Mouse (Mus musculus) kidney, adult 9 months (tissue): Measurements from ENCODE around the gene Asxl1.

Experiments
- DNase-seq: peaks from one replicate; pipeline ENCODE4 v3.0.0; 2022

Asxl1 gene

DNA sequence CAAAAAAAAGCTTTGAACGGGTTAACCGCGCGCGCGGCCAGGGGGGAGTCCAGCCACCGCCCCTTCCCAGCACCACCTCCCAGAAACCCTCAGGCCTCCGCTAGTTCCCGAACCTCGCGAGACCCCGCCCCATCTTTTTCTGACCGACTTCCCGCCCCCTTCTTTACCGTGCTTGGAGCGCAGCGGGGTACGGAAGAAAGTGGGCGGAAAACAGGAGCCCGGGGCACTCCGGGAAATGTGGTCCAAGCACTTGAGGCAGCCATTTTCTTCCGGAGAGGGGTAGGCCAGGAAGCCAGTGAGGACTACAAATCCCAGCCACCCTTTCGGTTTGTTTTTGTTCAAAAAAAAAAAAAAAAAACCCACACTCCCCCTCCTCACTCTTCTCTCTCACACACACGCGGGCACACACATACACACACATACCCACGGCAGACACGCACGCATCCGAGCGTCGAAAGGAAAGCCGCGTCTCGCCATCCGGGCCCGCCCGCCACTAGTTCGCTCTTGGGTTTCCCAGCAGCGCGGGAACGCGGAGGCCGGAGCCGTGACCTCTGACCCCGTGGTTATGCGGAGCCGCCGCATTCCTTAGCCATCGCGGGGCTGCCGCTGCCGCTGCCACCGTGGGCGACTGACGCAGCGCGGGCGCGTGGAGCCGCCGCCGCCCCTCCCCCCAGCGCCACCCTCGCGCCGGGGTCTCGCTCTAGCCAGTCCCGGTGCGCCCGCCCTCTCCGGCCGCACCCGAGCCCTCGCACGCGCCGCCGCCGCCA is at the start of gene Asxl1:
TSS of gene Asxl1 (plus strand) at position 376 of the 767 bp plus-strand sequence.
- DNase-seq: peak; percentile 98

DNA sequence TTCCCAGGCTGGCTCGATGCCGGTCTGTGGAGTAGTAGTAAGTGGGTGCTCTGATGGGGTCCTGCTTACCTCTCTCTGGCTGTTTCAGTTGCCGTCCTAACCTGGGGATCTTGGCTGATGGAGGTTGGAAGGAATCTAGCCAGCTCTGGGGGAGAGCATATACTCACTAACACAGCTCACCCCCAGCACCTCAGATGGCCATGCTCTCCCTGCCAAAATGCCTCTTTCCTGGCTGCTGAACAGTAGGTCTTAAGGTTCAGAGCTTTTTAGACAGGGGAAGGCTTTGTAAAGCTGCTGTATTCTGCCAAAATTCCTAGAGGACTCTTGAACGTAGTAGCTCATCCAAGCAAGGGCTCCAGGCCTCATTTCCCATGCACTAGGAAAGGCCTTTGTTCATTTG is 47.9 kb upstream of the Asxl1 start:
- DNase-seq: no peak

DNA sequence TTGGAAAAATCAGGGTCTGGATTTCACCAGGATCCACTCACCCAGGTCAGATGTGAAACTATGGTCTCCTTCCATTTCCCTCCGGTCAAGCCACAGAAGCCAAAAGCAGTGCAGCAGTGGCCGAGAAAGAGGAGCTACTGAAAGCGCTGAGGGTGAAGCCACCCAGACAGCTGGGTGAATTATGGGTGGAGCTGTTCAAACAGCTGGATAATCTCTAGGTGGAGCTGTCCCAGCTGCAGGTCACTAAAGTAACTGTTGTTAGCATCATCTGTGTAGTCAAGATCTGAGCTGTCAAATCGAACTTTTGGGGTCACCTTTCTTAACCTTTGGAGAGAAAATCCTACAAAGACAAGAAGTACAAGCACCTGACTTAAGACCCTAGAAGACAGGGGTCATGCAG is 47.2 kb upstream of the Asxl1 start:
- no peak for DNase-seq

DNA sequence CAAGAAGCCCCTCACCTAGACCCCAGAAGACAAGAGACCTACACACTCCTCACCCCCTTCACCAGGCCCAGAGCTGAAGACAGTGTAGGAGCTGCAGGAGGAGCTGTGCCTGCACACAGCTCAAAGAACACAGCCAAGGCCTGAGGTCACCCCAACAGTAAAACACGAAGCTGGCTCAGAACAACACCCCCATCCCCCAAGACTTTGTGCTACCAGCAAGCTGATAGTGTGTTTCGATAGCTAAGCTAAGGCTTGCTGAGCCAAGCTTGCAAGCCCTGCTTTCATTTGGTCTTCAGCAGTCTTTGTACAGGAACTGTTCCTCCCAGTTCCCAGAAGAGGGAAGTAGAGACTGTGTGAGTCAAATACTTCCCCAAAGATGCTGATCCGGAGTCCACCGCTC is 46.8 kb upstream of the Asxl1 start:
- peak; percentile 27 for DNase-seq

- DNase-seq: no peak
These were observed 44.5 kb upstream of the Asxl1 start for GRCm38 (mm10) chr2:153301123-153301522.

DNA sequence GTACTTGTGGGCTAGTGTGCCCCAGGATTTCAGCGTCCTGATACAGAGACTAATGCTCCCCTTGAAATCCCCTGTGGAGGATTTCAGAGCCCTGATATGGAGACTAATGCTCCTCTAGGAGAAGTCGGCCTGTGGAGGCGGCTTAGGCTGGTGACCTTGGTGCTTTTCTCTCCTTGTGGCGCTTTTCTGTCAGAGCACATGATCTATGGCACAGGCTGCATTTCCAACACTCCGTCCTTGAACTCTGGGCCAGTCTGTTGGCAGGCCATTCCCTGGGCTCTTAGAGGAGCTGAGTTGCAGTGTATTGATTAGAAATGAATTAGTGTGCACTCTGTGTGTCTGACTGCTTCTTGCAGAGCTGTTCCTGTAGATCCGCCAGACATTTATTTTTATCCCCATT is 40.4 kb upstream of the Asxl1 start:
- peak; percentile 31 for DNase-seq

GRCm38 (mm10) chr2:153308586-153308985 is 37.0 kb upstream of the Asxl1 start:
- DNase-seq: no peak

DNA sequence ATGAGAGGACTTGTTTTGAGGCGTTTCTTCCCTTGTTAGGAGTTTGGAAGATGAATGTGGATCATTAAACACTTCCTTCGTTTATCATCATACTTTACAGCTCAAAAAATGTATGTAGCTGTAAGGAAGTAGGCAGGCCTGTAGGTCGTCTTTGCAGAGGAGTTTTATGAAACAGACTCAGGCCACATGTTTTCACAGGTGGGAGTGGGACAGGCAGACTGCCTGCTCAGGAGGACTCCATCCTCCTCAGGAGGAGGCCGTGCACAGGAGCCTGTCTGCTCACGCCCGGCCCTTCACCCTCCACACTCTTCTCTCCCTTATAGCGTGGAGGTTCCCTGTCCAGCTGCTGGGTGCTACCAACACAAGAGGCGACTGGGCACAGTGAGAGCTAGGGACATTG is 36.5 kb upstream of the Asxl1 start:
- no peak for DNase-seq

- DNase-seq: no peak
These were observed 35.4 kb upstream of the Asxl1 start for GRCm38 (mm10) chr2:153310228-153310627.

GRCm38 (mm10) chr2:153312884-153313283 is 32.7 kb upstream of the Asxl1 start:
- DNase-seq: no peak

DNA sequence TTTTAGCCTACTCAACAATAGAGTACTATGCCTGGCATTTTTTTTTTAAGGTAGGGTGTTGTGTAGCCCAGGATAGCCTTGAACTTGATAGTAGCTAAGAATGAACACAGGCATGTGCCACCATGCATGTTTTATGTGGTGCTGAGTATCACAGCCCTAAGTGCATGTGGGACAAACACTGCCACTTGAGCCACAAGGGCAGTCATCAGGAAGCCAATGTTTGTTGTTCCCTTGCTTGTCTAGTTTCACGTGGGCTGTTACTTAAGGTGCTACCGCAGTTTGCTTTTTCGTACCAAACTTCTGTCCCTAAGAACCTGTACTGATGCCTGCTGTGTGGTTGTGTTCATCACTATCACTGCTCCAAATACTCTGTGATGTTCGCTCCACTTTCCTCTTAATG is 27.2 kb upstream of the Asxl1 start:
- no peak for DNase-seq

DNA sequence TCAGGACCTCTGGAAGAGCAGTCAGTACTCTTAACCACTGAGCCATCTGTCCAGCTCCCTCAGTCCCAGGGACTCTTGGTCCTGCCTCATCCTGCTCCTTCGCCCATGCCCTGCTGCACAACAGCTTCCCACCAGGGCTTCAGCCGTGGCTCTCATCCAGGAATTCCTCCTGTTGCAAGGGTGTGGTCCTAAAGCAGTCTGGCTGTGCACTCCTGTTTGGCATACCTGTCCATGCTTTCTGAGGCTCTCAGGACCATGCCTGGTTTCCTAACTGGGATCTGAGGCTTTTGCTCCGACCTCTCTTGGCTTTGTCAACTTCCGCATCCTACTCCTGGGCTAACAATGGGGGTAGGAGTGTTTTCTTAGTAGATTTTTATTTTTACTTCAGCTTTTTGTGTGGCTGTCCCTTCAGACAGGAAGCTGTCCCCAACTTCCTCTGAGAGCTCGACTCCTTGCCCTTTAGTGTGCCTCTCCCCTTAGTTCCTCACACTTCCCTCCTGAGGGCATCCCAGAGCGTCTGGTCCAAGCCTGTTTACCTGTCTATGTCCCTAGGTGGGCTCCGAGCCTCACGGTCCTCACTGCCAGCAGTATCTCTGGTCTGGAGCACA is 26.5 kb upstream of the Asxl1 start:
- DNase-seq: no peak

DNA sequence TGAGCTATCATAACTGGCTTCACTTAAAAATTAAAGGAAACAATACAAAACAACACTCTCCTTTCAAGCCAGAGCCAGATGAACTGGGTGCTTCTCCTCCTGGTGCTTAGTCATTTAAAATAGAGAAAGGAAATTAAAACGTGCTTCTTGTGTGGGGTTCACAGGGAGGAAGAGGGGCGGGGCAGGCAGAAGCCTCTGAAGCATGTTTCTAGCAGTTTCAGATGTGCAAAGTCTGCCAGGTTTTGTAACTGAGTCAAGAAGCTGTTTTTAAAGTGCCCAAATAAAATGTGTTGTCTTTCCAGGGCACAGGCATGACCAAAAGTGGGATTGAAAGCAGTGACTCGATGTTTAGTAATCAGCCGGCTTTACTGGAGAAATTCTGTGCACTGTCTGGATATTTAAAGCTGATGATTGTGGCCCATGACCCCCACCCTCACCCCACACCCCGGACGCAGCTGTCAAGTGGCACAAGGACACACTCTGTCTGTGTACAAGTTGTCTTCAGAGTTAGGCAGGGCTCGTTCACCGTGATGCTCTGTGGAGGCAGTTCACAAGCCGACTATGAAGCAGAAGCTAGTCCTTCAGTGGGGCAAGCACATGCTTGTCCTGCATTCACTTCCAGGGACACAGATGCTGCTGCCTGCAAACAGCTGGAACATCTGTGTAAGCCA is 19.8 kb upstream of the Asxl1 start:
- no peak for DNase-seq

- DNase-seq: no peak
These were observed 13.4 kb upstream of the Asxl1 start for GRCm38 (mm10) chr2:153332271-153332670.

GRCm38 (mm10) chr2:153332981-153333380 is 12.6 kb upstream of the Asxl1 start:
- DNase-seq: no peak

GRCm38 (mm10) chr2:153333822-153334232 is 11.8 kb upstream of the Asxl1 start:
- DNase-seq: peak; percentile 64

GRCm38 (mm10) chr2:153334281-153334680 is 11.3 kb upstream of the Asxl1 start:
- no peak for DNase-seq

DNA sequence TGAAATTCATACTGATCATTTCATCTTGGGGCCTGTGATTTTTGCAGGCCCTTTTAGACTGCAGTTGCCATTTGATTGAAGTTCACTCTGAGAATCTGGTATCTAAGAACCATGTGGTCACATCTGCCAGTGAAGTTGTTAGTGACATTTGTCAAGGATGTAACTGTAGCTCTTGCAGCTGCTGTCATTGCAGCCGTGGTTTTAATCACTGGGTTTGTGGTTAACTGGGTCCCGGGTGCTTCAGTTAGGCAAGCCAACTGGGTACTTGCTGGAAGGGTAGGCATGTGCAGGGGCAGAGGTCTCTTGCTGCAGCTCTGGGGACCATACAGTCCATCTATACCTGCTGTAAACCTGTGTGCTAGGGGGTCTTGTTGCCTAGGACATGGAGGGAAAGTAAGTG is 9.5 kb upstream of the Asxl1 start:
- no peak for DNase-seq

DNA sequence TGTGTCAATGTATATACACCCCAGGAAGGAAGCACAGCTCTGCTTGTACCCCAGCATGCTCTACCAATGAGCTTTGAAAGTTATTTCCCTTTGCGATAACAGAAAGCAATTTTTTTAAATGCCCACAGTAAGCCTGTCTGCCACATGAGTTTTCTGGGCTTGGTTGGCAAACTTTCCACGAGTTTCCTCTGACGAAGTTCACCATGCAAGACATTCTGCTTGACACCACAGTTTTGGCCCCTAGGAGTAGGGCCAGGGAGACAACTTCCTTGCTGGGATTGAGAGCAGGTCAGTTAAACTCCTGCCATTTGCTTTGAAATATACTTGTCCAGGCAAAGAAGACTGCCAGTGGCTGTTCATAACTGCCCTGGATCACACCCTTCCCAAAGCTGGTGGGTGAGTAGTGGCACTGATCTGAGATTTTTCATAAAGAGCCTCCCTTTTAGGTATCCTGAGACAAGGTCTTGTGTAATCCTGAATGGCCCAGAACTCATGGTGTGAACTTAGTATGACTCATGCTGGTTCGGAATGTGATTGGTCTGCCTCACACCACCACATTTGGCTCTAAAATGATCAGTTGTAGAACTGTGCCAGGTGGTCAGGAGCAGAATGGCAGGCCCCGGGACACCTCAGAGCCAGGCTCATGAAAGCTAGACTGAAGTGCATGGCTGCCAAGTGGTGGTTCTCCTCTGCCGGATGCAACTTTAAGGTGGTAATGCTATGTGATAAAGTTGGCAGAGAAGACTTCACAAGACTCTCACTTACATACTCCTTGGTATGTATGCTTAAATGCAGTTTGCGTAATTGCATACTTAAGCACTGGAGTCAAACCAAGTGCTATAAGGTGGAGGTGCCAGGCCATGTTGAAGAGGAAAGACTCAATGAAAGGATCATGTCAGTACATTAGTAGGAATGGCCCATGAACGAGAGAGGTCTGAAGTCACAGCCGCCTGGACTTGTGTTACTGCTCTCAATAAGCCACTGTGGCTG is 7.0 kb upstream of the Asxl1 start:
- no peak for DNase-seq

DNA sequence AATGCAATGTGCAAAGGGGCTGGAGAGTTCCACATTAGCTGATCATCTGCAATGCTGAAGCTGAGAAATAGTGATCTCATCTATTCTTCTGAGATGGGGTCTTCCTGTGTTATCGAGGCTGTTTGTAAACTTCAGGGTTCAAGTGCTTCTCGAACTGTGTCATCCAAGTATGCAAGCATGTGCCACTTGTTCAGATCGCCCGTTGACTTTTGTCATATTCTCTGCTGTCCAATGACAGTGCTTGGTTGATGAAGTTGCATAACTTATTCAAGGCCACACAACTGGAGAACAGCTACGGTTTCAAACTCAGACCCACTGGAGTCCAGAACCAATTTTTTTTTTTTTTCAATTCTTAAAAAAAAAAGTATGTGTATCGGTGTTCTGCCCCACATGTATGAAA is 3.5 kb upstream of the Asxl1 start:
- no peak for DNase-seq

DNA sequence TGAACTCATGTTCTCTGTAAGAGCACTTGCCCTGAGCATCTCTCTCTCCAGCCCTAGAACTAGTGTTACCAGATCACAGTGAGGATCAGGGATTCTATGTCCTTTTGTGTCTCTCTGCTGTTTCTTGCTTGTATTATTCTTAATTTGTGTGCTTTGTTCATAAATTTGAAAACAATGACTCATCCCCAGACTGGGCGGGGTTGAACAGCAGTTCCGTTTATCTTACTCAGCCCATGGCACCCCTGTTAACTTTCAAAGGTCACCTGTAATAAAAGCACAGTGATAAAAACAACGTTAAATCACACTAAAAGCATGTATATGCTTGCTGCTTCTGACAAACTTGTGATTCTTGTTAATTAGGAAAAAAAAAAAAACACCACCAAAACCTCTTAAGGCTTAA is 3.0 kb upstream of the Asxl1 start:
- DNase-seq: no peak

GRCm38 (mm10) chr2:153343191-153343590 is 2.4 kb upstream of the Asxl1 start:
- no peak for DNase-seq

- no peak for DNase-seq
These were observed 567 bp upstream of the Asxl1 start for GRCm38 (mm10) chr2:153345071-153345453.
